Mouse (Mus musculus) layer of hippocampus, adult 18-20 months (tissue): ENCODE results near the gene Efcab3. TPM values are rescaled to one million over a fixed set of nuclear protein-coding genes. Genes with fewer than 3 reads are reported as not detected.

Experiments
- DNase-seq, 2 experiments: peaks; one replicate each; pipeline ENCODE4 v3.0.0; 2022; ENCODE audit warnings: low spot score in 2 of 2
- total RNA-seq, 2 experiments: library from RNA; stranded (reverse); gene quantifications; 2 replicates each; pipeline ENCODE4 v1.2.3; 2021

Gene Efcab3
- total RNA-seq, 2 experiments from 2014 or later: 0.32 to 1.5 TPM

DNA sequence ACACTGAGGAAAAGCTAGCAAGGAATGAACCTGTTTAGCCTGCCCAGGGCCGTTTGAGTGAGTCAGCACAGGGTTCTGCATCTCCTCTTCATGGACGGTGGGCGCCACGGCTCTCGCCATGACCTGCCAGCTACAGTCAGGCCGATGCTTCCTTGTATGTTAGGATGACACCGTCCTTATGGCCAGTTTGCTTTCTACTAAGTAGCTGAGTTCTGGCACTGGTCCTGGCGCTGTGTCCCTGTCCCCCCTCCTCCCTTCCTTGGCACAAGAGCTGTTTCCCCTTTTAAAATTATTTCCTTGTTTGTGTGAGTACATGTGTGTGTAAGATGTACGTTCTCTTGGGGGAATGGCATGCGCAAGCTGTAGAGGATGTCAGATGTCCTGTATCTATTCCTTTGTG, 81.8 kb downstream of the Efcab3 start:
- DNase-seq: no peak

DNA sequence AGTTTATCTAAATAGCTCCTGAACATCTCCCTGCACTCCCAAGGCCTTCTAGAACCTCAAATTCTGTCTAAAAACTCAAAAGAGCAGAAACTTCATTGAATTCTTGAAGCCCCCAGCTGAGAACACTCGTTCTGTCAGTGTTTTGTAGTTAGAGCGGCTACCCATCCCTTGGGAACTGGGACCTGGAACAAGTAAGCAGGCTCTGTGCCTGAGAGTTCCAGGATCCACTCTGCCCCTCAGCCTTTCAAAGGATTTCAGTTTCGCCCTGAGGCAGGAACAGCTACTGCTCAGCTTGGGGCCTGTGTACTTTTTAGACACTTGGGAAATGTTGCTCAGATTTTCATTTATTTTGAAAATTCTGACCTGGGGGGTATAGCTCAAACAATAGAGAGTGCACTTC, 83.2 kb downstream of the Efcab3 start, which contains the start of gene Gm10842:
Gene Gm10842 (plus strand): TSS at position 301 of the 400 bp plus-strand sequence.
- DNase-seq: no peak

DNA sequence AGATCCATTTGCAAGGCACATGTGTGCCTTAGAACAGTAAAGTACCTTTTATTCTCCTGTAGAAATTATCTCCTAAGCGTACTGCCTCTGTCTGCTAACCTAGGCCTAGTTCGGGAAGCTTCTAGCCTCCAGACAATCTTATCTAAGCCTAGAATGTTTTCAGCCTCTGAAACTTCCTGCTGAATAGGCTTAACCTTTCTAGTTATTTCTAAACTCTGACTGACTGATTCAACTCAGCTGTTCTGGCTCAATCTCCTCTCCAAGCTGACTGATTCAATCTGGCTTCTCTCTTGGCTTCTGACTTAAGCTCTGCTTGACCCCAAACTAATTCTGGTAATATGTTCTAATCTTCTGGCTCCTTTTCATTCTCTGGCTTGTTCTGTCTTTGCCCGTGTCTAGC, 86.0 kb downstream of the Efcab3 start:
- no peak for DNase-seq

DNA sequence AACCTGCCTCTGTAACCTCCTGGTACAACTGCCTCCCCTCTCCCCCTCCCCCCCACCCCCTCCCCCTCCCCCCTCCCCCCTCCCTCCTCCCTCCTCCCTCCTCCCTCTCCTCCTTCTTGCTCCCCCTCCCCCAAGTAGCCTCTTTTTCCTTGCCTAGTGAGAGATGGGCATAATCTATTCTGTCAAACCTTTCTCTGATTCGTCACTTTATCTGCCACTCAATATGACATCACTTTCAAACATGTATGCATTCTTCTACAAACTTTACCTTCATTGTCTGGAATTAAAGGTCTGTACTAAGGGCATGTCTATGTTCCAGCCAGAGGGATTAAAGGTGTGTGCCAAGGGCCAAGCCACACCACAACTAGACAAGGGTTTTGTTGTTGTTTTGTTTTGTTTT, 86.4 kb downstream of the Efcab3 start:
- DNase-seq: no peak

DNA sequence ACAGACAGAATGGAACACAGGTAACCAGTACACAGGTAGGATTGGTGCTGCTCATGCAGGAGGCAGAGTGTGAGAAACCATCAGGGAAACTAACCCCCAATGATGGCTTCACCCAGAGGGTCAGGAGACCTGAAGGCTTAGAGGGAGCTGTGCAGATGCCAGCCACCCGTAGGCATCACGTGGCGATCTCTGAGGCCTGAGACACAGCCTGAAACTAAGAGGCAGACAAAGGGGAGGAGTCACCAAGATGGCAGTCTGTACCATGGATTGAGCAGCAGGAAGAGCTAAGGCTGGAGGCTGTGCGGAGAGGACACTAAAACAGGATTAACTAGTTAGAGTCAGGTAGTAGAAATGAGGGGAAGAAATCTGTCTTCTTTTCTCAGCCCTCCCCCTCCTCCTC, 87.3 kb downstream of the Efcab3 start:
- no peak for DNase-seq

DNA sequence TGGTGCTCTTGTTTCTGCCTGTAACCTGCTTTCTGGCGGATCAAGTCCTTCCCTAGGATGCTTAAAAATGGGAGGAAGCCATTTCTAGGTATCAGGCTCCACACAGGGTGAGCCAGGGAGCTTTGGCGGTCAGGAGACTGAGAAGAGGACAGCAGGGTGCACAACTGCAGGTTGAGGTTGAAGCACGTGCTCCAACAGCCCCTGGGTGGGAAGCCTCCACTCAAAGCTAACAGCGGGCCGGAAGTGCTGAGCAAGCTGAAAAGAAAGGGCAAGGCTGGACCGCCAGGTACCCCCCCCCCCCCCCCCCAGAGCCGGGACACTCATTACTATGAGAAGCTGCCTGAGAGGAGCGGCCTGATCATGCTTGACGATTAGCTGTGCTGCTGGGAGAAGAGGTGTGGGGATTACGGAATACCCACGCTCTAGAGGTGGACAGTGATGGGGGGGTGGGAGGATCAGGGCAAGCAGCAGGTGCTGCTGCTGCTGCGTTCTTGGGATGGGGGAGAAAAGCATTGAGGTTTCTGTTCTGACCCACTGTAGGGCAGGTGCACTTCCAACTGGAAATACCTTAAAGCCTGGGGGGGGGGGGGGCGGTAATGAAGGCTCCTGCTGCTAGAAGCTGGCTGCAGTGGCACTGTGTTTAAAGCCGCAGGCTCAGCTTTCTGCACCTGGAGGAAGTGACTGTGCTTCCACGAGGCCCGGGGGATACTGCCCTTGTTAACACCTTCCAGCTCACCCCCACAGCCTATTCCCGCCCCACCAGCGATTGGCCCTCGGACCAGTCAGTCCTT, 88.0 kb downstream of the Efcab3 start:
- DNase-seq: no peak

DNA sequence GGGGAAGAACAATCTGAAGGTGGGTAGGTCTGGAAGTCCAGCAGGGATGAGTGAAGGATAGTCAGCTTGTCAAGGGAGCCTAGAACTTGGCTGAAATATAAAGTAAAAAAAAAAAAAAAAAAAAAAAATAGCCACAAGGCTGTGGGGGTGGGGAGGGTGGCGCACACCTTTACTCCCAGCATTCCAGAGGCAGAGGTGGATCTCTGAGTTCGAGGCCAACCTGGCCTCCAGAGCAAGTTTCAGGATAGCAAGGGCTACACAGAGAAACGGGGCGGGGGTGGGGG, 88.6 kb downstream of the Efcab3 start:
- DNase-seq: no peak

DNA sequence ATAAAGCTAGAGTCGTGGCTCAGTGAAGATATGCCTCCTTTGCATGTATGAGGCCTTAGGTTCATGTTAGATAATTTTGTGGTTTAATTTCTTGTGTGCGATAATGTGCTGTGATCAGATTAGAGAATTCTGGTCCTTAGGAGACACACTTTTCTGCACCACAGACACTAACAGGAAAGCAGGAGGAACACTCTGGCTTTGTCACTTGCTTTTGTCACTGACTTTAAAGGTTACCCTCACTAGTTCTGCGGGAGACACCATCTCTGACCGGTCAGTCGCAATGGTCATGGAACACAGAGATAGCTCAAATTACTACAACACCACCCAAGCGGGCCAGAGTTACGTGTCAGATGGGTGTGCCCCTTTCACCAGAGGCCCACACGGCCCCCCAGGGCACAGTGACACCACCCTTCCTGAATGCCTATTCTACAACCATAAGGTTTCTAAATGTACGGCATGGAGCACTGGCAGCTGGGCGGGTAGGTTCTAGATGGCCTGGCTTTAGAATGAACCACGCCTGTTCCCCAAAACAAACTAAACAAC, 89.0 kb downstream of the Efcab3 start:
- DNase-seq: no peak

DNA sequence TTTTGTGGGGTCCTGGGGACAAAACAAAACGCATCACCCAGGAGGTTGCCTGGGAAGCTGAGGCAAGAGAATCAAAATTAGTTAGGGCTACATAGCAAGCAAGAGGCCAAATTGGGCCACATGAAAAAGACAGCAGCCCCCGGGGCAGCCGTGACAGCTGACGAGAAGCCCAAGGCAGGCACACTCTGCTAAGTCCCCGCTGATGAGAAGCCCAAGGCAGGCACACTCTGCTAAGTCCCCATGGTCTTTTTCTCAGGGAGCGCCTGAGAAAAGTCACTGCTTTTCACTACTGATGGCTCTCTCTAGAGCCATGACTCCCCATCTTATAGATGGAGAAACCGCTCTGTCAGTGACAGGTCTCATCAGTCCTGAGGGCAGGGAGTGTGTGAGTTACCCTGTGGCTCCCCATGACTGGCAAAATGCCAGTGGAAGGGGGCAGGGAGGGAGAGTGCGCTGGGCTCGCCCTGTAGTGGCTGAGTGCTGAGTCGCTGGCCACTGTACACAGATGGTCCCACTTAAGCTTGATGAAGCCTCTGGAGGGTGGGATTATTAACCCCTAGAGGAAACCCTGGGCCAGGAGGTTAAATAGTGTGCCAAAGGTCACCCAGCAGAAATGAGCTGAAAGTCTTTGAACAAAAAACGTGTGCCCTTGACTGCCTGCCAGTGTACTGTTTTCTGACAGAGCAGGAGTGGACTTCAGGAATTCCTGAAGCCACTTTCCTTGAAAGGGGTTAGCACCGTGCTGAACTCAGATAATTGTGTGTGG, 89.9 kb downstream of the Efcab3 start:
- no peak for DNase-seq

DNA sequence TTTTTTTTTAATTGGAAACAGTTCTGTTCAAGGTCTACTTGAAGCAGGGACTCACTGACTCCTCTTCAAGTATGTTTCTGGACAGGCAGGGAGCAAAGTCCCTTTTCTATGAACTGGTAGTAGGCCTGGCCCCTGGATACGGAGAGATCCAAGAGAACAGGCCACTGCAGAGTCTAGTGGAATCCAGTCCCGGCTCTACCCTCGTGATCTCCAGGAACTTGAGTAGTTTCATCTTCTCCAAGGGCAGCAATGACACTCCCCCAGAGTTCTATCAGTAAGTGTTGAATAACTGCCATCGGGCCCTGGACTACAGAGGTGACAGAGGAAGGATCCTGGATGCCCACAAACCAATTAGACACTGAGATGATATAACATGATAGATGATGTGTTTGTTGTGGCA, 92.5 kb downstream of the Efcab3 start:
- DNase-seq: no peak

DNA sequence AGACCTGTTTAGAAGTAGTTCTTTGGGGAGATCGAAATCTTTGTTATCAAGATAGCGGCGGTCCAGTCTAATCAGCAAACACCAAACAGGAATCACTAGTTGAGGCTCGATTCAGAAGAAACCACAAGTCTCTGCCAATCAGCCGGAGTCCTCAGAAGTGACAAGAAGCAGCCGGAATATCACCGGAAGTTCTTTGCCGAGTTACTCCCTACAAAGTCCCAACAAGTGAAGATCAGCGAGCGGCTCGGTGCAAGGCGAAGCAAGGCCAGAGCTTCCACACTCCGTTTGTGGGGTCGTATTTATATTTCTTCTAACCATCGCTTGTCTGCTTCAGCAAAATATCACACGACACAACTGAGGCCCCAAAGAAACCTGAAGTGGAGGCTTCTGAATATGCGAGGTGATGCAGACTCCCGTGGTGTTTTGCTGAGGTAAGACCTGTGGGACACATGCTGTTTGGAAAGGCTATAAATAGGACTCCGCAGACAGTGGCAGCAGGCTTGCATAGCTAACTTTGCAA, 93.4 kb downstream of the Efcab3 start:
- DNase-seq: no peak

DNA sequence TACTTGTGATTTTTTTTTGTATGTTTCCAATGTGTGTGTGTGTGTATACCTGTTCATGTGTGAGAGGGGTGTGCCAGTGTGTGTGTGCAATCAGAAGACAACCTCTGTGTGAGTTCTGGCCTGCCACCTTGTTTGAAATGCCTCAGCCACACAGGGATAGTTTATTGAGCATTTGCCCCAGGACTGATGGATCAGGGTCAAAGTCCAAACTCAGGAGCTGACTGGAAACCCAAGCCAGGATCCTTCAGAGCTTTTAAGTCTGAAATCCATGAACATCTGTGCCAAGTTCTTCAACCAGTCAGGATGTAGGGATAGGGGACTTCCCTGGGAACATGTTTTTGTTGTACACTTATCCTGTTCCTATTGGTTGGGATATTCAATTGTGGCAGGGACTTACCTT, 94.7 kb downstream of the Efcab3 start:
- no peak for DNase-seq

DNA sequence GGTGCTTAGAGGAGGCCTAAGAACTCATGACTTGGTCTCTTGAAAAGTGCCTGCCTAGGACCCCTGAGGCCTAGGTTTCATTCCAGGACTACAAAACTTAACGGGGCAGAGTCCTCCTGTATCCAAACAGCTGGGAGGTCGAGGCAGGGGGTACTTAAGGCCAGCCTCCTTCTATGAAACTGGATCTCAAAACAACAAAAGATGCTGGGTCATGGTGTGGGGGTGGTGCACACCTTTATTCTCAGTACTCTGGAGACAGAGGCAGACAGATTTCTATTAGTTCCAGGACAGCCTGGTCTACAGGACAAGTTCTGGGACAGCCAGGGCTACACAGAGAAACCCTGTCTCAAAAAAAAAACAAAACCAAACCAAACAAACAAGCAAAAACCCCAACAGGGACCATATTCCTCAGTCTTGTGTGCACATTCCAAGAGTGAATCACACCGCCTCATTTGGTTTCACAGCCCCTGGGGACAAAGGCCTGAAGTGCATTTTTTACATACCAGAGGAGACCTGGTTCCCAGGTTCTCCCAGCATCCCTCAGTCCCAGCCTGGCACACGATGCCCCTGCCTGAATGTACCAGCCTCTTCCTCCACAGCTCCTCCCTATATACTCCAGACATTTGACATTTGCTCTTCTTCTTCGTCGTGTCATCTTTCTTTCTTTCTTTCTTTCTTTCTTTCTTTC, 96.4 kb downstream of the Efcab3 start:
- DNase-seq: no peak

DNA sequence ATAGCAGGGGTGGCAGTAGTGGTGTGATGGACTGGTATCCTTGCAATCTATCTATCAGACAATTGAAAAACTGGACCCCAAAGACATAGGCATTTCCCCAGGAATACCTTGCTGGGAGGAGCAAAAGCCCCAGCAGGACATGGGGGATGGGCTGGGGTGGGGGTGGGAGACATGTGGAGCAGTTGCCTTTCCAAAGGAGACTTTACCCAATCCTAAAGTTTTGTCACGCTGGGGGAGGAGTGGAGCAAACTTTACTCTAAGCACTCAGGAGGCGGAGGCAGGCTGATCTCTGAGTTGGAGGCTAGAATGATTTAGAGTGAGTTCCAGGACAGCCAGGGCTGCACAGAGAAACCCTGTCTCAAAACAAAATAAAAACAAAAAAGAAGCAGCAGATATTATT, 98.0 kb downstream of the Efcab3 start:
- no peak for DNase-seq

DNA sequence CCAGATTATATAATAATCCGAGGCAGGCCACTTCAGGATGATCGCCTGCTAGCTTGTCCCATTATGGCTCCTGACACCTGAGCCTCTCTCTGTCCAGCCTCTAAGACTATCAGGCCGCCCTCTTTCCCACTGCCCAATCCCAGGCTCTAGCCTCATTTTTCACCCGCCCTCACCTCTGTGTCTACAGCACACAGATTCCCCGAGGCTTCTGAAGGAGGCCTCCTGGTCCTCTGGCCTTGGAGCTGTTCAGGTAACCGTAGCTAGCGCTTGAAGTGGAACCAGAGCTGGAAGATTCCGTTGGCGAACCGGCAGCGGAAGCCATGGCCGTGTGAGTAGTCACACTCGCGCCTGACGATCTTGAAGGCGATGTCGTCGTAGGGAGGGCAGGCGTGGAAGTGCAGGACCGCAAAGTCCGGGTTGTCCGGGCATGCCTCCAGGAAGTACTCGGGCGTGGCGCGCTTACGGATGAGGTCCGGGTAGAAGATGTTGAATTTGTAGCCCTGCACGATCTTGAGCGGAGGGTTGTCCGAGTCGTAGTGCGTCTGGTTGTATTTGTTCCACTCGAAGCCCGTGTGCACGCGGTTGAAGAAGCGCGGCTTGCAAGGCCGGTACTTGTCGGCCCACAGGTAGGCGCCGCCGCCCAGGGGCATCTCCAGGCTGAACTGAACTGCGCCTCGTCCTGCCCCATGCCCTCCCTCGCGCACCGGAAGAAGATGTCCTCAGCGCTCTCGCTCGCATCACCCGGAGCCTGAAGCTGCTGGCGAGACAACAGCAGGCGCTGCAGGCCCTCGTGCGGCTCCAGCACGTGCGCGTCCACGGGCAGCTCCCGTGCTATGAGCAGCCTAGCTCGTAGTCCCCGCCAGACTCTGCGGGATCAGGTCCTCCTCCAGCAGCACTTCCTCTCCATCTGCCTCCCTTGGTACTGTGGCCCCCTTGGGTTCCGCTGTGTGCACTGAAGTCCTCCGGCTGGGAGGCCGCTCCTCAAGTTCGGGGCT, 101.4 kb downstream of the Efcab3 start:
- no peak for DNase-seq

DNA sequence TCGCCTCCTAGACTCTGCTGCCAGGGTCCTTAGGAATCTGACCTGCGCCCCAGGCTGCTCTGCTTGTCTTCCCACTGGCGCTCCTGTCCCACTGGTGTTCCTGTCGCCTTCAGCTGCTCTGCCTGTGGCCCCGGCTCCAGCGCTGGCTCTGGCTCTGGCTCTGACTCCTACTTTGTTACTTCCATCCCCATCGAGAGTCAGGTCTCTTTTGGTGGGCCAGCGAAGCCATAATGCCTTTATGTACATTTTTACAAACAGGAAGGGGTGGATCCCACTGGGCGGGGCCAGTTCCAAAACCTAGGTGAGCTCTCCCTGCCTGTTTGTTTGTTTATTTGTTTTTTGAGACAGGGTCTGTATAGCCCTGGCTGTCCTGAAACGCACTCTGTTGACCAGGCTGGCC, 103.4 kb downstream of the Efcab3 start:
- no peak for DNase-seq
